Mouse (Mus musculus) lung, adult 2 months (tissue): ENCODE data around the gene 9430015G10Rik.

ENCODE experiments used
- CTCF ChIP-seq: fragments of 200-500 bp; IDR thresholded peaks from 2 replicates; pipeline ENCODE4 v1.5.1; 2011; ENCODE audit warnings: mild to moderate bottlenecking, low read length, control low read depth; ENCODE audit not compliant: insufficient read depth
- POLR2A ChIP-seq: fragments of 200-500 bp; IDR thresholded peaks from 2 replicates; pipeline ENCODE4 v1.6.1; 2011; ENCODE audit warnings: low read depth, mild to moderate bottlenecking, control low read depth, low read length, borderline replicate concordance; ENCODE audit errors: extremely low read depth

GRCm38 (mm10) chr4:156077499-156078301 is 32.1 kb upstream of the 9430015G10Rik start:
- no peak for TF ChIP-seq CTCF
- TF ChIP-seq POLR2A, result peak; percentile 56; the same call in 1 of the 2 replicates
